Mouse (Mus musculus) retina, postnatal 7 days (tissue): ENCODE results near the gene Gm42957.
"Not testable (repeated sequence)": the region's sequence is repeated elsewhere in the genome, so short reads cannot be mapped to it uniquely, and the experiment has no call there.

Experiments
- DNase-seq: peaks from one replicate; pipeline ENCODE4 v3.0.0-alpha.2; 2012; ENCODE audit warnings: low read depth, low spot score

Gene Gm42957

GRCm38 (mm10) chr3:96623201-96623600 is 12.1 kb upstream of the Gm42957 start:
- no peak for DNase-seq

GRCm38 (mm10) chr3:96629729-96630600 is 5.3 kb upstream of the Gm42957 start, which contains the start of gene Rbm8a:
Gene Rbm8a (plus strand): TSS chr3:96629933.
- DNase-seq, result peak; percentile 99

- DNase-seq, result no peak
Measured at GRCm38 (mm10) chr3:96632058-96632457, 3.2 kb upstream of the Gm42957 start.

- no peak for DNase-seq
Measured at GRCm38 (mm10) chr3:96634015-96634414, 1.3 kb upstream of the Gm42957 start.

GRCm38 (mm10) chr3:96635906-96636305 is 632 bp downstream of the Gm42957 start:
- DNase-seq, result no peak

- no peak for DNase-seq
Measured at GRCm38 (mm10) chr3:96636448-96636847, 1.2 kb downstream of the Gm42957 start.

- DNase-seq, result peak; percentile 25
Measured at GRCm38 (mm10) chr3:96639219-96639618, 3.9 kb downstream of the Gm42957 start.

GRCm38 (mm10) chr3:96645018-96645649 is 9.9 kb downstream of the Gm42957 start, which contains the start of gene Itga10:
Gene Itga10 (plus strand): TSS chr3:96645584.
- no peak for DNase-seq

- DNase-seq, result no peak
Measured at GRCm38 (mm10) chr3:96647365-96647764, 12.1 kb downstream of the Gm42957 start.

GRCm38 (mm10) chr3:96660901-96661300 is 25.6 kb downstream of the Gm42957 start:
- DNase-seq, result no peak

GRCm38 (mm10) chr3:96662731-96663316 is 27.6 kb downstream of the Gm42957 start:
- no peak for DNase-seq

- DNase-seq, result peak; percentile 65
Measured at GRCm38 (mm10) chr3:96663432-96664239, 28.4 kb downstream of the Gm42957 start.

- not testable (repeated sequence) for DNase-seq
Measured at GRCm38 (mm10) chr3:96665732-96666363, 30.6 kb downstream of the Gm42957 start.

GRCm38 (mm10) chr3:96666916-96667315 is 31.6 kb downstream of the Gm42957 start:
- DNase-seq, result no peak

GRCm38 (mm10) chr3:96667316-96667715 is 32.0 kb downstream of the Gm42957 start:
- DNase-seq, result peak; percentile 24

- DNase-seq, result no peak
Measured at GRCm38 (mm10) chr3:96668424-96669067, 33.3 kb downstream of the Gm42957 start.

GRCm38 (mm10) chr3:96669727-96670468 is 34.6 kb downstream of the Gm42957 start, which contains the start of gene Ankrd35:
Gene Ankrd35 (plus strand): TSS chr3:96670131.
- peak; percentile 42 for DNase-seq

GRCm38 (mm10) chr3:96671519-96671918 is 36.2 kb downstream of the Gm42957 start:
- no peak for DNase-seq

GRCm38 (mm10) chr3:96673514-96673913 is 38.2 kb downstream of the Gm42957 start:
- no peak for DNase-seq

- DNase-seq, result no peak
Measured at GRCm38 (mm10) chr3:96674442-96674841, 39.2 kb downstream of the Gm42957 start.
